Mouse (Mus musculus): ENCODE results near the gene Zfp740.
"Not testable (repeated sequence)": the region's sequence is repeated elsewhere in the genome, so short reads cannot be mapped to it uniquely, and the experiment has no call there.

Zfp740 gene

GRCm38 (mm10) chr15:102202971-102203834 lies at the start of gene Zfp740:
Gene Zfp740, plus strand, starts transcription at chr15:102203249.
- peak; percentile 92 for DNase-seq

GRCm38 (mm10) chr15:102155006-102155405 lies 48.0 kb upstream of the Zfp740 start:
- not testable (repeated sequence) for DNase-seq

DNA sequence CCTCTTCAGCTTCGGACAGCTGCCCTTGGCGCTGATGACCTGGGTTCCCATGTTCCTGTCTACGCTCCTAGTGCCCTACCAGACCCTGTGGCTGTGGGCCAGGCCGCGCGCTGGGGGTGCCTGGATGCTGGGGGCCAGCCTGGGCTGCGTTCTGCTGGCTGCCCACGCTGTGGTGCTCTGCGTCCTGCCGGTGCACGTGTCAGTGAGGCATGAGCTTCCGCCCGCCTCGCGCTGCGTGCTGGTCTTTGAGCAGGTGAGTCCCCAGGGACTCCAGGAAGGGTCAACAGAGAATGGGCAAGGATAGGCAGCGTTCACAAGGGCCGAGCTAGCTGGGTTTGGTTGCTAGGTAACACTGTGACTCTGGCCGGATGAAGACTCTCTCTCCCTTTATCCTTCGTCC lies 46.2 kb upstream of the Zfp740 start:
- no peak for DNase-seq

DNA sequence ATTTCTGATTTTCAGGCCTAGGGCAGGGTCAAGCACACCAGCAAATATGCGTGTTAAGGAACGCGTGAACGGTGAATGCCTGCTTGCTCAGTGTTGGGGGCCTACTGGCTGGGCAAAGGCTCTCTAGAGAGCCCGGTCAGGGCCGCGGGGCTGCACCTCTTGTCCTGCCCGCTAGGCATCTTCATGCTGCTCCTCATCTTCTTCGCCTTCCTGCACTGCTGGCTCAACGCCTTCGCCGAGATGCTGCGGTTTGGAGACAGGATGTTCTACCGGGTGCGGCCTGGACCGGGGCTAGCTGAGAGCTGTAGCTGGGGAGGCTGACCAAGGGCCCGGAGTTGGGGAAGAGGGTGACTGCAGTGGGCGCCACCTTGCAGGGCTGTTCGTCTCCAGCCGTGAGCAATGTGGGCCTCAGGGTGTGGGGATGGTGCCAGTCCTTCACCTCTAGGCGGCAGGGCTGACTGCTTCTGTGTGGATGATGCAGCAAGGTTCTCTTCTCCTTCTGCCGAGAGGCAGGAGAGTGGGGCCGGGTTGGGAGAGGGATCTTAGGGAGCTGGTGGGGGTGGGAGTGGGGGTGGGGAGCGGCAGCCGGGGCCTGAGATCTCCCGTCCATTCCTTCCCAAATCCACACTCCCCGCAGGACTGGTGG lies 42.5 kb upstream of the Zfp740 start:
- no peak for DNase-seq

- DNase-seq: no peak
Observed at GRCm38 (mm10) chr15:102163900-102164693, 39.0 kb upstream of the Zfp740 start.

DNA sequence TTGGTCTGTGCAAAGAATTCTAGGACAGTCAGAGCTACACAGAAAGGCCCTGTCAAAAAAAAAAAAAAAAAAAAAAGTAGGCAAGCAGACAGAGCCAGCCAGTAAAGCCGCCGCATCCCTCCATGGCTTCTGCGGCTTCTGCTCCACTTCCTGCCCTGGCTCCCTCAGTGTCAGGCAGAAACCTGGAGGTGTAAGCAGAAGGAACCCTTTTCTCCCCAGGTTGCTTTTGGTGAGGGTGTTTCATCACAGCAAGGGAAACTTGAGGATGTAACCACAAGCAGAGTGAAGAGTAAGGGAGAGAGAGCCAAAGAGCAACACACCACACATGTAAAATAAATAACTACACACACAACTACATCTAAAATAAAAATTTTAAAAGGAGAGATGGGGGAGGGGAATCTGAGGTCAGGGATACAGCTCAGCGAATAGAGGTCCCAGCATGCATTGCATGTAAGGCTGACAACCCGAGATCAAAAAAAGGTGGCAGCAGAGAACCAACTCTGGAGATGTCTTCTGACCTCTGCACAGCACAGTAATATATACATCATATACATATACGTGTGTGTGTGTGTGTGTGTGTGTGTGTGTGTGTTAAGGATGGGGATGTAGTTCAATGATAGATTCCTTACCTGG lies 37.5 kb upstream of the Zfp740 start:
- no peak for DNase-seq

DNA sequence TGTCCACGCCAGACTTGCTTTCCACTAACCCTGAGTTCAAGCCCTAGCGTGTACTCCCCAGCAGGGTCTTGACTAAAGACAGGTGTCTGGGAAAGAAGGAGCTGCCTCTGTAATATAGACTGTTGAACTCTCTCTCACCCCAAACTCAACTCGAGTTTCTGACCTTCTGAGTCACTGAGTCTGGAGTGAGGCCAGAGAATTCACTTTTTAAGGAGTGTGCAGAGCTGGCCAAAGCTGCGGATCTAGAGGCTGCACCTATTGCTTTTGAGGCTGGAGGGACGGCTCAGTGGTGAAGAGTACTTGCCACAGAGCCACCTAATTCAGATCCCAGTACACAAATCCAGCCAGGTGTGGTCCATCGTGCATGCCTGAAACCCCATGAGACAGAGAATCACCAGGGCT lies 35.4 kb upstream of the Zfp740 start:
- no peak for DNase-seq

- no peak for DNase-seq
Observed at GRCm38 (mm10) chr15:102169064-102169463, 34.0 kb upstream of the Zfp740 start.

DNA sequence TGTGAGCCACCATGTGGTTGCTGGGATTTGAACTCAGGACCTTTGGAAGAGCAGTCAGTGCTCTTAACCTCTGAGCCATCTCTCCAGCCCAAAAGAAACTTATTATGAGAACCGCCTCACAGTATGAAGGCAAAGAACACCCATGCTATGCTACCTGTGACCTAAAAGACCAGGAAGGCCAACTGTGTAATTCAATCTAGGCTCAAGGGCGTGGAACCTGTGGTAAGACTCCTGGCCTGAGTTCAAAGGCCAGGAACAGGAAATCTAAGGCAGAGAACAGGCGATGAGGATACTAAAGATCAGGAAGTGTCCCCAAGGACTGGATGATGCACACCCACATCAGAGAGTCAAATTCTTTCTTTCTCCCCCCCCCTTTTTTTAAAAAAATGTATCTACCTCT lies 29.5 kb upstream of the Zfp740 start:
- no peak for DNase-seq

DNA sequence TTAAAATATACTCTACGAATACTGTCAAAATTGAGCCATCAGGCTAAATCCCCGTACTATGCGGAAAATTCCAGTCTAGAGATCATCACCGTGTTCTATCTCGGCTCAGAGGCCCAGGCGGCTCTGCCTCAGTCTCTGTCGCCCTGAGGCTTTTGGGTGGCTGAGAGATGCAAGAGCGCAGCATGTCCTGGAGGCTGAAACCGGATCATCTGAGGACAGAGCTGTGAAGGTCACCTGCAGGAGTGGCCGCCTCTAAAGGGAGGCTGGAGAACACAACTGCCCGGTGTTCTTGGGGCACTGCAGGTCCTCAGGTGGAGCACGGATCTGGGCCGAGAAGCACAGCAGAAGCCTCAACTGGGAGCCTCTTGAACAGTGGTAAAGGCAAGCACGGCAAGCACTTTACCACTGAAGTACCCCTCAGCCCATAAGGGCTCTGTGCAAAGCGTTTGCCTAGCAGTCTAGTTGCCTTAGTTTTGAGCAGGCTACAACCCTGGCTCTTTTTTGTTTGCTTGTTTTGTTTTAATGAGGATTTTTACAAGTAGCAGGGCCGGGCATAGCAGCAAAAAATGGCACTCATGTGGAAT lies 27.2 kb upstream of the Zfp740 start:
- no peak for DNase-seq

DNA sequence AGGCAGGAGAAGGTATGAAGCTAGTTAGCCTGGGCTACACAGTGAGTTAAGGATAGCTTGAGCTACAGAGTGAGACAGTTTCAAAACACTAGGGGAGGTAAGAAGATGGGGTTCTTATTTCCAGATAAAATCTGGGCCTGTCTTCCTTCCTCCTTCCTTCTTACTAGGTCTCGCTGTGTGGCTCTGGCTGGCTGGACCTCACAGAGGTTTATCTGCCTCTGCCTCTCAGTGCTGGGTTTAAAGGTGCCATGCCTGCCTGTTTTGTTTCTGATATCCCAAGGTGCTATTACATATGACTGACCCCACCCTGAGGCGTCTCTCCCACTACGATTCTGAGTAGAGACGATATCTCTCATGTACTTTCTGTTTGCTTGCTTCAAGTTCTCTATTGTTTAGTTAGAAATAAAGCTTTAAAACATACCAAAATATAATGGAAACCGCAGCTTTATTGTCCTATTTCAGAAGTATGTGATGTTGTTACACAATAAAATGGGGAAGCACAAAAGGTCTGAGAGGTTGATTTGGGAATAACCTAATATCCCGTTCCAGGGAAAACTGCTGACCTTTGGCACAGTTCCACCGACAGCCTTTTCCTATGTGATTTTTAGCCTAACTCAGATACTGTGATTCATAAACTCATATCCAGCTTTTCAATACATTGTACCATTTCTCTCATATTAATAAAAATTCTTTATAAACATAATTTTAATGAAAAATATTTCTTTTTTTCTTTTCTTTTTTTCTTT lies 26.3 kb upstream of the Zfp740 start:
- DNase-seq: no peak

DNA sequence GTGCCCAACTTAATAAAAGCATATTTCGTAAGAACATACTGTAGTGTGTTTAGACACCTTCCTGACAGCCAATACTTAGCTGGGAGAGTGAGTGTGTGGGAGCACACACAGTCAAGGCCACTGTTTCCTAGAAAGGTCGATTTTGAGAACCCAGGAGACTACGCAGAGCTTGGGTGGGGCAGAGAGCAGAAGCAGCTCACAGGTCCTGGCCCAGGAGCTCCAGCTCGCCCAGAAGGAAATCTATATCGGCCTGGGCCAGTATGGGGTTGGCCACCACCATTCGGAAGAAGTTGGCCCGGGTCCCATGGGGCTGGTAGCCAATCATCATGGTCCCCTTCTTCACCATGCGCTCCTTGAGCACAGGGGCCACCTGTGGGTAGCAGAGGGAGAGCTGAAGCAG lies 25.6 kb upstream of the Zfp740 start:
- DNase-seq: no peak

GRCm38 (mm10) chr15:102178279-102178678 lies 24.8 kb upstream of the Zfp740 start:
- DNase-seq: peak; percentile 89

DNA sequence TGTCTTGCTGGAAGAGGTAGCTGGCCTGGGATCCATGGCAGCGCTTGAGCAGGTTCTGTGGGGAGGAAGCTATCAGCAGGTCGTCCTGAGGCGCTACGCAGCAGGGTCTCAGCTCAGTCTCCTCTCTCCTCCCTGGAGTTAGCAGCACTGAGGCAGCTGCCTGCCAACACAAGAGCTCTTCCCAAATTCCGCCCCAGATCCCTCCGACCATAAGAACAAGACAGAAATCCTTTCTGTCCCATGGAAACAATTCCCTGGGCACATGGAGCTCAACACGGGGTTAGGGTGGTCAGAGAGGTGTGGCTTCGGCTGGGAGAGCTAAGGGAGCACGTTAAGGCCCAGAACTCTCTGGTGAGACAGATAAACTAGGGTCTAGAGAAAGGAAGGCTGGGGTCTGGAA lies 23.9 kb upstream of the Zfp740 start:
- DNase-seq: no peak

DNA sequence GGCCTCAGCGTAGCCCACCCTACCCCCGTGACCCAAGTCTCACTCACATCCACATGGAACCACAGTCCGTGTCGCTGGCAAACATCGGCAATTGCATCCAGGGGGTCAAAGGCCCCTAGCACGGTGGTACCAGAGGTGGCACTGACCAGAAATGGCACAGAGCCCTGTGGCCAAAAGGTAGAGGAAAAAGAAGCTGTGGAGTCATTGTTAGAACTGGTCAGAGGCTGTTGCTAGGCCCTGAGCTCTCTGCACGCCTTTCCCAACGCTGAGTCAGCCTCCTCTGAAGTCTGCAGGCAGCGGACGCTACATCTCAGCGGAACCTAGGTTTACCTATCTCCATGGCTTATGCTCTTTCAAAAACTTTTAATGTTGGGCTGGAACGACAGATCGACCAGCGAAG lies 23.1 kb upstream of the Zfp740 start:
- DNase-seq: no peak

DNA sequence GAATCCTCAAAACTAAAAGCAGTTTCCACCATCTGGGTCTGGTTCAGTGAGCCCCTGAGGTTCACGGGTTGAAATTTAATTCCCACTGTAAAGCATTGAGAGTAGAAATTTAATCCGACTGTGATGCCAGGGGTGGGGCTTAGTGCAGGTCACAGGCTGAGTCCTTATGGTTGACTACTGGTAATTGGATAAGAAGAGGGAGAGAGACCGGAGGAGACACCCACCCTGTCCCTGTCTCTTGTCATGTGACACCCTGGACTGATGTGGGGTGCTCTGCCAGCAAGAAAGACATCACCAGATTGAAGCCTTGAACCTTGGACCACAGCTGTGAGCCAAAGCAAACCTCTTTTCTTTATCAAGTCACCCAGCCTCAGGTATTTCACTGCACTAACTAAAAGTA lies 20.0 kb upstream of the Zfp740 start:
- no peak for DNase-seq

DNA sequence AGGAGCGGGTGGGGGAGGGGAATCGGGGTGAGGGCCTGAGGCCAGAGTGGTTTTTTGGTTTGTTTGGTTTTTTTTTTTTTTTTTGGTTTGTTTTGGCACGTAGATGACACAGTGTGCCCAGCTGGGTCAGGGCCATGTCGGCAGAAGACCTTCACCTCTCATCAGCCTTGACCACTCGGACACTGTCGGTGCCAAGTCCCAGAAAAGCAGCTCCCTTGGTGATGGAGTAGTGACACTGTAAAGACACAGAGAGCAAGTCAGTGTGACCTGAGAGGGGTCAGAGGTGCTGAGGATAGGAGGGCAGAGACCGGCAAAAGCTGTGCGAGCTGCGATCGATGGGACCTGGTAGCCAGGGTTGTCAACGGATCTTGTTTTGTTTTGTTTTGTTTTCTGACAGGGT lies 16.8 kb upstream of the Zfp740 start:
- no peak for DNase-seq

GRCm38 (mm10) chr15:102188096-102188495 lies 15.0 kb upstream of the Zfp740 start:
- no peak for DNase-seq

DNA sequence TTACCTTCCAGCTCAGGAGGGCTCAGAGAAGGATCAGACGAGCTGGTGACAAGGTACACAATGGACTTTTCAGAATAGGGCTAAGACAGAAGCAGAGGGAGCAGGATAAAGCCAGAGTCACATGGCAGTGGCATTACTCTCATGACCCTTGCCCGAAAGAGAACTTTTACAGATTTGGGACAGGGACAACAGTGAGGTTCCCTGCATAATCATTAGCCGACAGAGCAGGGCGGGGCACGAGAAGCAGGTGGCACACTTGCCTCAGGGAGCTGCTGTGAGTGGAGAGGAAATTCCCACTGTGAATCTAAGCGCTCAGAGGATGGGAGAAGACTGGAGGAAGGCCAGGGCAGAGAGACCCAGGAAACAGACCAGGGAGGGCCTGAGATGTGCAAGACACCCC lies 14.2 kb upstream of the Zfp740 start:
- DNase-seq: no peak

GRCm38 (mm10) chr15:102191699-102192098 lies 11.3 kb upstream of the Zfp740 start:
- DNase-seq: no peak

DNA sequence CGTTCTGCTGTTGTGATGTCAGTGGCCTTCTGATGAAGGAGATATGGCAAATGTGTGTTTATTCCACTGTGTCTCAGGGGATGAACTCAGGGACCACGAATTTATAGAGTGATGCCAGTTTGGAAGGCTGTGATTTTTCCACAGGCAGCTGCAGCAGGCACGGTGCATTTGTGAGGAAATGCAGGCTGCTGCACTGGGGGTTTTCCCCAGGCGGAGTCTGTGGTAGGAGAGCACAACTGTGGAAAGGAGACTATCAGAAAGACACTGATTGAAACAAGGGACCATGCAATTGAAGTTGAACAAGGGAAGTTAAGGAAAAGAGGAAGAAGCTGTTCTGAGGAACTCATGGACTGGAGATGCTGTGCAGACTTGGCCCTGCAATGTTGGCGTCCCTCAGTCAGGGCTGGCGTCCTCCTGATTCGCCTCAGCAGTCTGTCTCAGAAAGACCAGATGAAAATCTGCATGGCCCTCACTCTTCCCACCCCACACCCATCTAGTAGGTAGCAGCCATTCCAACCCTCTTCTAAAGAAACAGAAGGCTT lies 10.7 kb upstream of the Zfp740 start:
- DNase-seq: no peak

All from cerebellum, adult 8-10 months (tissue).